Mouse (Mus musculus) c-Kit-negative CD71-positive TER-119-positive erythroid progenitor cells, embryonic 14.5 days (primary cell): ENCODE measurements around the gene Gm29110.
"Not testable (repeated sequence)": the region's sequence is repeated elsewhere in the genome, so short reads cannot be mapped to it uniquely, and the experiment has no call there.

Experiments
- DNase-seq: peaks from one replicate; pipeline ENCODE4 v3.0.0-alpha.2; 2013; ENCODE audit warnings: low read depth, low spot score

Gene Gm29110

GRCm38 (mm10) chrY:74470231-74470630 is at the start of gene Gm29110:
Gene Gm29110, plus strand, starts transcription at chrY:74470531.
- DNase-seq: not testable (repeated sequence)
